Mouse (Mus musculus) forebrain, embryonic 12.5 days (tissue): ENCODE results near the gene Spats2. TPM values are rescaled to one million over a fixed set of nuclear protein-coding genes. Genes with fewer than 3 reads are reported as not detected.

Source experiments
- ATAC-seq: fragments of 200-750 bp; cut with Nextera tagmentation; 2 replicates; pipeline ENCODE4 v1.8.0; 2017; ENCODE audit warnings: moderate TSS enrichment; ENCODE audit not compliant: low FRiP score
- H3K27ac ChIP-seq: fragments of 300-500 bp; sonication (generic); 2 replicates; pipeline ENCODE4 v1.5.1; 2016; ENCODE audit warnings: mild to moderate bottlenecking
- H3K27me3 ChIP-seq: fragments of 300-500 bp; sonication (generic); 2 replicates; pipeline ENCODE4 v1.6.1; 2016; ENCODE audit warnings: mild to moderate bottlenecking
- H3K36me3 ChIP-seq: fragments of 300-500 bp; sonication (generic); replicated peaks from 2 replicates; pipeline ENCODE4 v1.6.1; 2016; ENCODE audit warnings: mild to moderate bottlenecking
- H3K4me1 ChIP-seq: fragments of 300-500 bp; sonication (generic); 2 replicates; pipeline ENCODE4 v1.6.1; 2016
- H3K4me2 ChIP-seq: fragments of 300-500 bp; sonication (generic); 2 replicates; pipeline ENCODE4 v1.6.1; 2016; ENCODE audit warnings: mild to moderate bottlenecking, moderate library complexity
- H3K4me3 ChIP-seq: fragments of 300-500 bp; sonication (generic); replicated peaks from 2 replicates; pipeline ENCODE4 v1.5.1; 2016; ENCODE audit warnings: mild to moderate bottlenecking
- H3K9ac ChIP-seq: fragments of 300-500 bp; sonication (generic); 2 replicates; pipeline ENCODE4 v1.6.1; 2016; ENCODE audit warnings: mild to moderate bottlenecking
- H3K9me3 ChIP-seq: fragments of 300-500 bp; sonication (generic); 2 replicates; pipeline ENCODE4 v1.6.1; 2016
- WGBS: fragments of 180-500 bp; shearing (Covaris S2); methylation state at CpG from one replicate; pipeline ENCODE4 v1.1.7; 2016; 5-methylcytosine and 5-hydroxymethylcytosine counted together
- microRNA-seq: library from miRNA; unstranded; fragments of <30 nt; microRNA quantifications from one replicate; pipeline ENCODE4, GENCODE M21; 2017
- polyA plus RNA-seq: library from polyadenylated mRNA; unstranded; fragments of >200 nt; fragmentation: Nextera tagmentation; extraction: Ambion mirVana; gene quantifications from 2 replicates; pipeline ENCODE4 v1.2.1, GENCODE M21; 2016

Gene Spats2
- polyA plus RNA-seq, 1 experiment from 2014 or later: 69.8 TPM

- Histone ChIP-seq H3K4me3 (peak overlapping the region; percentile 19; the same call in 1 of the 2 replicates), H3K9me3 (no peaks in the 10 kb centered on the region), H3K27ac (no peak overlapping the region), H3K9ac (no peak overlapping the region), H3K36me3 (no peaks in the 10 kb centered on the region), H3K27me3 (peaks cover under 1% of the 10 kb centered on the region; the same call in 1 of the 2 replicates), H3K4me2 (peak overlapping the region; percentile 36), H3K4me1 (peaks cover 5% of the 10 kb centered on the region)
- peak; percentile 71 for ATAC-seq
- 0% methylated on average over 7 of the region's 10 CpGs for WGBS
Measured at GRCm38 (mm10) chr15:99259730-99260252, 134.1 kb downstream of the Spats2 start.

- Histone ChIP-seq H3K4me2 (no peak overlapping the region), H3K27me3 (no peaks in the 10 kb centered on the region), H3K4me3 (no peak overlapping the region), H3K36me3 (no peaks in the 10 kb centered on the region), H3K9ac (no peak overlapping the region), H3K27ac (no peak overlapping the region), H3K4me1 (peaks cover 5% of the 10 kb centered on the region), H3K9me3 (no peaks in the 10 kb centered on the region)
- 45% methylated on average over 10 of the region's 10 CpGs for WGBS
- no peak for ATAC-seq
Measured at GRCm38 (mm10) chr15:99262702-99263101, 137.0 kb downstream of the Spats2 start.

Small RNA genes within 50 kb of the gene (microRNA-seq; reads per million reads assigned to microRNA genes)
- gene Mir6960: 1.7 reads per million

Other genes starting within 250 kb of the Spats2 start
- 20.1 and 23.3 TPM in 2 replicates for gene Rhebl1, start 231.4 kb upstream of the Spats2 start, polyA plus RNA-seq
- 0.45 and 0.51 TPM in 2 replicates for gene Dhh, start 227.4 kb upstream of the Spats2 start, polyA plus RNA-seq
- gene Lmbr1l, start 207.7 kb upstream of the Spats2 start, polyA plus RNA-seq: 30.6 and 41.5 TPM in 2 replicates
- gene Tuba1b, start 191.4 kb upstream of the Spats2 start, polyA plus RNA-seq: 1,790 and 1,867 TPM in 2 replicates
- not detected in 2 replicates for gene Gm49450, start 172.4 kb upstream of the Spats2 start, polyA plus RNA-seq
- 7,386 and 7,785 TPM in 2 replicates for gene Tuba1a, start 172.2 kb upstream of the Spats2 start, polyA plus RNA-seq
- 107 and 111 TPM in 2 replicates for gene Tuba1c, start 96.0 kb upstream of the Spats2 start, polyA plus RNA-seq
- gene Prph, start 70.7 kb upstream of the Spats2 start, polyA plus RNA-seq: 0.73 and 1.4 TPM in 2 replicates
- gene Troap, start 51.3 kb upstream of the Spats2 start, polyA plus RNA-seq: 41.6 and 48.3 TPM in 2 replicates
- gene C1ql4, start 38.1 kb upstream of the Spats2 start, polyA plus RNA-seq: 0.44 and 1.3 TPM in 2 replicates
- 0.76 and 1.0 TPM in 2 replicates for gene Dnajc22, start 32.7 kb upstream of the Spats2 start, polyA plus RNA-seq
- 0.60 and 0.83 TPM in 2 replicates for gene Kcnh3, start 98.9 kb downstream of the Spats2 start, polyA plus RNA-seq
- 185 and 188 TPM in 2 replicates for gene Mcrs1, start 126.0 kb downstream of the Spats2 start, polyA plus RNA-seq
- gene Prpf40b, start 169.2 kb downstream of the Spats2 start, polyA plus RNA-seq: 86.9 and 88.2 TPM in 2 replicates
- gene Fam186b, start 170.0 kb downstream of the Spats2 start, polyA plus RNA-seq: 0.18 and 0.19 TPM in 2 replicates
- 12.1 and 14.1 TPM in 2 replicates for gene Fmnl3, start 244.6 kb downstream of the Spats2 start, polyA plus RNA-seq